ENCODE assay signal across 15 mouse cellular contexts in the genomic region with DNA sequence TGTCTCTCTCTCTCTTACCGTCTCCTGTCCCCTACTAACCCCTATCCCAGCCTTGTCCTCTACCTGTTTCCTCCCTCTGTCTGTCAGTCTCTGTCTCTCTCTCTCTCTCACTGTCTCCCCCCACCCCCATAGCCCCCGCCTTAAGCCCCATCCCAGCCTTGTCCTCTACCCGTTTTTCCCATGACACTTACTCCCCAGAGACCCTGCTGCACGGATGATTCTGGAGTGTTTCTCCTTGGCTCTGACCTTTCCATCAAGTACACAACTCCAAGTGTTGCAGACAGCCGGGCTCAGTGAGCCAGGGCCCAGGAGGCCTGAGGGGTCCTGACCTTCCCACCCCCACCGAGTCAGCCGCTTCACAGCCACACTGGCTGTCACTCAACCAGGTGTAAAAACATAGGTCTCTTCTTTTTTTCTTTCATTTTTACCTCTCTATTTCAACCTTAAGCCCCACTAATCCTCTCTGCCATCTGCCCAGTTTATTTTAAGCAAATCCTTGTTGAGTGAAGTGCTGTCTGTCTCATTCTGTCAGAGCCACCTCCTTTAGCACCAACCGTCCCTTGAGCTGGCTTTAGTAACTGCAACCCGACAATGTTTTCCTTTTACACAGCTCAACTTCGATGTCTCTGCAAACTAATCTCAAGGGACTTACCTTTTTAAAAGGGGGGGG. TPM values are rescaled to one million over a fixed set of nuclear protein-coding genes. Genes with fewer than 3 reads are reported as not detected.
DNase-seq lines count a peak whose midpoint lies in the region; ATAC-seq lines count a peak whose summit lies in the region.
"Had no signal": no experiment of that assay in that cellular context is flagged by ENCODE, and none has a peak within 500 bp of the region (broad histone marks: within the 10 kb centered on the region; RNA-seq: fewer than 3 reads in every experiment).

No protein-coding gene starts in this region.

- H3K27ac ChIP-seq in heart, embryonic 13.5 days (replicated peaks): peak overlapping the region; percentile 74
- H3K27ac ChIP-seq in midbrain, embryonic 13.5 days: 0 out of 2 replicates have a peak overlapping the region, but pooled peaks have one; percentile 25
- H3K27ac ChIP-seq: limb, embryonic 15.5 days; stomach, embryonic 15.5 days had no signal

- no peak overlapping the region for H3K4me3 ChIP-seq in heart, embryonic 13.5 days
- no peak overlapping the region for H3K4me3 ChIP-seq in midbrain, embryonic 13.5 days (replicated peaks)
- H3K4me3 ChIP-seq: embryonic facial prominence, embryonic 12.5 days; limb, embryonic 15.5 days; stomach, embryonic 15.5 days had no signal

- intact Hi-C loops in heart, postnatal 25 days (cut with DNase I): no loop called here

- ATAC-seq in heart, embryonic 13.5 days (ENCODE audit: extremely low read depth, insufficient number of reproducible peaks, low FRiP score, low TSS enrichment): peak; percentile 35; the same call in 1 of the 2 replicates
- ATAC-seq in midbrain, embryonic 13.5 days: peak; percentile 62
- ATAC-seq: inflammation-experienced regulatory T-cells, adult 6 months had no signal

- 25% methylated on average over 10 of the region's 10 CpGs for WGBS in heart, embryonic 13.5 days
- 28% methylated on average over 10 of the region's 10 CpGs for WGBS in midbrain, embryonic 13.5 days

- H3K4me1 ChIP-seq in heart, embryonic 13.5 days: peaks cover 25% of the 10 kb centered on the region
- H3K4me1 ChIP-seq in midbrain, embryonic 13.5 days (replicated peaks): 0 out of 2 replicates have a peak, but pooled peaks cover 9% of the 10 kb centered on the region
- H3K4me1 ChIP-seq: limb, embryonic 15.5 days; stomach, embryonic 15.5 days had no signal

- no peak for DNase-seq in heart, postnatal 25 days (ENCODE audit: low spot score)
- DNase-seq in cerebellum, adult 9-10 months: peak; percentile 65
- peak; percentile 19 for DNase-seq in embryo, embryonic 10.5 days (ENCODE audit: low spot score)
- DNase-seq in left cerebral cortex, adult 18-20 months (ENCODE audit: low spot score in 2 of 2): no peak
- no peak for DNase-seq in B cell, adult 2 months
- no peak for DNase-seq in adrenal gland, adult (ENCODE audit: inconsistent age in 2 of 2, low spot score in 1 of 2)
- DNase-seq: kidney, postnatal 25 days; layer of hippocampus, postnatal 36 days; right cerebral cortex, postnatal 14 days had no signal

- H3K9me3 ChIP-seq in heart, embryonic 13.5 days: no peaks in the 10 kb centered on the region
- H3K9me3 ChIP-seq in midbrain, embryonic 13.5 days: no peaks in the 10 kb centered on the region
- H3K9me3 ChIP-seq: embryonic facial prominence, embryonic 12.5 days; limb, embryonic 15.5 days; stomach, embryonic 15.5 days had no signal

- peak overlapping the region; percentile 41 for H3K4me2 ChIP-seq in heart, embryonic 13.5 days
- H3K4me2 ChIP-seq in midbrain, embryonic 13.5 days (replicated peaks): no peak overlapping the region
- H3K4me2 ChIP-seq: embryonic facial prominence, embryonic 12.5 days; limb, embryonic 15.5 days; stomach, embryonic 15.5 days had no signal

- no peaks in the 10 kb centered on the region for H3K27me3 ChIP-seq in heart, embryonic 13.5 days (replicated peaks)
- H3K27me3 ChIP-seq in midbrain, embryonic 13.5 days: no peaks in the 10 kb centered on the region
- H3K27me3 ChIP-seq: embryonic facial prominence, embryonic 12.5 days; limb, embryonic 15.5 days; stomach, embryonic 15.5 days had no signal

- H3K9ac ChIP-seq in heart, embryonic 13.5 days: peak overlapping the region; percentile 37
- no peak overlapping the region for H3K9ac ChIP-seq in midbrain, embryonic 13.5 days (replicated peaks)
- H3K9ac ChIP-seq: embryonic facial prominence, embryonic 12.5 days; limb, embryonic 15.5 days; stomach, embryonic 15.5 days had no signal

- H3K36me3 ChIP-seq in heart, embryonic 13.5 days: no peaks in the 10 kb centered on the region
- no peaks in the 10 kb centered on the region for H3K36me3 ChIP-seq in midbrain, embryonic 13.5 days
- H3K36me3 ChIP-seq: embryonic facial prominence, embryonic 12.5 days; limb, embryonic 15.5 days; stomach, embryonic 15.5 days had no signal

RNA-seq across cellular contexts. Expression of gene Slc9a9, which starts 32.4 kb away (rescaled TPM):
- 3.6 and 3.7 TPM in 2 replicates for polyA plus RNA-seq in heart, embryonic 13.5 days (2015; fragmentation: Nextera tagmentation; extraction: Ambion mirVana)
- total RNA-seq in heart, postnatal 25 days (2021): 1 to 10 TPM; 2.2 to 2.6 TPM
- 5.6 and 6.1 TPM in 2 replicates for polyA plus RNA-seq in midbrain, embryonic 13.5 days (2015; fragmentation: Nextera tagmentation; extraction: Ambion mirVana)
- total RNA-seq in left cerebral cortex, adult 18-20 months (2021): 10 to 100 TPM; 20.7 to 27.4 TPM

Comparison
In these comparisons a context has a peak if more than half of its experiments do, and no peak if none do; other contexts are left out.
1. DNase-seq: peak in cerebellum, adult 9-10 months (single experiment) and embryo, embryonic 10.5 days (single experiment); none in heart, postnatal 25 days (single experiment), left cerebral cortex, adult 18-20 months (0 of 2), B cell, adult 2 months (0 of 2) and adrenal gland, adult (0 of 2).
2. RNA of gene Slc9a9, which starts 32.4 kb away (total RNA-seq): 20.7 to 27.4 TPM in left cerebral cortex, adult 18-20 months; 2.2 to 2.6 TPM in heart, postnatal 25 days; every median in the first group is over 4 times any median in the second.